Mouse (Mus musculus) testis, adult 2 months (tissue): ENCODE data around the gene Guca2a. TPM values are rescaled to one million over a fixed set of nuclear protein-coding genes. Genes with fewer than 3 reads are reported as not detected.
"Not testable (repeated sequence)": the region's sequence is repeated elsewhere in the genome, so short reads cannot be mapped to it uniquely, and the experiment has no call there.

Experiments used
- H3K27ac ChIP-seq: fragments of 200-500 bp; 2 replicates; pipeline ENCODE4 v1.5.1; 2012; ENCODE audit warnings: low read depth, low read length; ENCODE audit not compliant: control insufficient read depth, insufficient read depth
- H3K27me3 ChIP-seq: fragments of 200-500 bp; 2 replicates; pipeline ENCODE4 v1.6.1; 2012; ENCODE audit warnings: mild to moderate bottlenecking, low read length, moderate library complexity; ENCODE audit not compliant: control insufficient read depth, insufficient read depth
- H3K36me3 ChIP-seq: fragments of 200-500 bp; 2 replicates; pipeline ENCODE4 v1.6.1; 2012; ENCODE audit warnings: mild to moderate bottlenecking, low read length; ENCODE audit not compliant: control insufficient read depth, insufficient read depth
- H3K4me1 ChIP-seq: fragments of 200-500 bp; 2 replicates; pipeline ENCODE4 v1.6.1; 2012; ENCODE audit warnings: low read length; ENCODE audit not compliant: control insufficient read depth, insufficient read depth
- H3K4me3 ChIP-seq: fragments of 200-500 bp; 2 replicates; pipeline ENCODE4 v1.5.1; 2012; ENCODE audit warnings: low read depth, mild to moderate bottlenecking, low read length, moderate library complexity, mixed read lengths; ENCODE audit not compliant: control insufficient read depth
- CTCF ChIP-seq: fragments of 200-500 bp; IDR thresholded peaks from 2 replicates; pipeline ENCODE4 v1.5.1; 2012; ENCODE audit warnings: low read depth, mild to moderate bottlenecking, inconsistent platforms, low read length, moderate library complexity; ENCODE audit not compliant: control insufficient read depth, insufficient read depth, insufficient replicate concordance
- POLR2A ChIP-seq: fragments of 200-500 bp; IDR thresholded peaks from 2 replicates; pipeline ENCODE4 v1.6.1; 2012; ENCODE audit warnings: low read depth, mild to moderate bottlenecking, inconsistent platforms, low read length, moderate library complexity; ENCODE audit not compliant: control insufficient read depth
- polyA plus RNA-seq: library from polyadenylated mRNA; depleted of rRNA; stranded (reverse); fragments of >200 nt; gene quantifications from 2 replicates; pipeline ENCODE4 v1.2.3, GENCODE M21; 2012

Gene Guca2a
- polyA plus RNA-seq, 1 experiment, result 0.78 TPM

GRCm38 (mm10) chr4:119609488-119609887 lies 28.0 kb upstream of the Guca2a start:
- no peaks in the 10 kb centered on the region for H3K27me3 ChIP-seq
- TF ChIP-seq CTCF (no peak), POLR2A (no peak)
- no peaks in the 10 kb centered on the region for H3K36me3 ChIP-seq
- H3K4me3 ChIP-seq, result no peak overlapping the region
- H3K4me1 ChIP-seq, result no peaks in the 10 kb centered on the region
- no peak overlapping the region for H3K27ac ChIP-seq

GRCm38 (mm10) chr4:119614078-119614477 lies 23.4 kb upstream of the Guca2a start:
- no peak overlapping the region for H3K27ac ChIP-seq
- H3K27me3 ChIP-seq, result no peaks in the 10 kb centered on the region
- H3K4me3 ChIP-seq, result no peak overlapping the region
- no peaks in the 10 kb centered on the region for H3K4me1 ChIP-seq
- TF ChIP-seq CTCF, result no peak
- TF ChIP-seq POLR2A, result no peak
- no peaks in the 10 kb centered on the region for H3K36me3 ChIP-seq

GRCm38 (mm10) chr4:119614724-119615123 lies 22.8 kb upstream of the Guca2a start:
- H3K36me3 ChIP-seq, result no peaks in the 10 kb centered on the region
- no peak for TF ChIP-seq POLR2A
- no peak for TF ChIP-seq CTCF

GRCm38 (mm10) chr4:119626081-119626645 lies 11.3 kb upstream of the Guca2a start:
- Histone ChIP-seq H3K4me3 (no peak overlapping the region), H3K36me3 (peaks cover 5% of the 10 kb centered on the region), H3K27me3 (no peaks in the 10 kb centered on the region), H3K27ac (no peak overlapping the region), H3K4me1 (no peaks in the 10 kb centered on the region)
- TF ChIP-seq POLR2A, result no peak
- TF ChIP-seq CTCF, result no peak

More at GRCm38 (mm10) chr4:119614724-119615123, 22.8 kb upstream of the Guca2a start:
- H3K4me1 ChIP-seq, result no peaks in the 10 kb centered on the region
- H3K27me3 ChIP-seq, result no peaks in the 10 kb centered on the region
- no peak overlapping the region for H3K4me3 ChIP-seq
- H3K27ac ChIP-seq, result no peak overlapping the region

- no peak overlapping the region for H3K4me3 ChIP-seq
- peaks cover 5% of the 10 kb centered on the region for H3K36me3 ChIP-seq
- H3K27ac ChIP-seq, result no peak overlapping the region
- no peak for TF ChIP-seq CTCF
- no peak for TF ChIP-seq POLR2A
- no peaks in the 10 kb centered on the region for H3K4me1 ChIP-seq
- no peaks in the 10 kb centered on the region for H3K27me3 ChIP-seq
Measured at GRCm38 (mm10) chr4:119626876-119627275, 10.6 kb upstream of the Guca2a start.

GRCm38 (mm10) chr4:119627317-119627716 lies 10.2 kb upstream of the Guca2a start:
- H3K36me3 ChIP-seq, result peaks cover 5% of the 10 kb centered on the region

GRCm38 (mm10) chr4:119628363-119628762 lies 9.1 kb upstream of the Guca2a start:
- not testable (repeated sequence) for H3K27me3 ChIP-seq, H3K4me1 ChIP-seq, H3K27ac ChIP-seq, H3K36me3 ChIP-seq, H3K4me3 ChIP-seq

More at GRCm38 (mm10) chr4:119627317-119627716, 10.2 kb upstream of the Guca2a start:
- no peaks in the 10 kb centered on the region for H3K27me3 ChIP-seq
- TF ChIP-seq POLR2A (no peak), CTCF (no peak)
- no peak overlapping the region for H3K27ac ChIP-seq
- no peaks in the 10 kb centered on the region for H3K4me1 ChIP-seq
- H3K4me3 ChIP-seq, result no peak overlapping the region

- Histone ChIP-seq H3K27me3 (no peaks in the 10 kb centered on the region), H3K4me3 (no peak overlapping the region), H3K27ac (no peak overlapping the region), H3K4me1 (no peaks in the 10 kb centered on the region), H3K36me3 (peaks cover 2% of the 10 kb centered on the region; the same call in 1 of the 2 replicates)
- TF ChIP-seq POLR2A (no peak), CTCF (peak; percentile 60; the same call in 1 of the 2 replicates)
Measured at GRCm38 (mm10) chr4:119631115-119631919, 6.2 kb upstream of the Guca2a start.
